Mouse (Mus musculus) heart, postnatal 0 days (tissue): ENCODE results near the gene Ptchd1.

Experiments used
- CTCF ChIP-seq: IDR thresholded peaks from 2 replicates; pipeline ENCODE4 v1.5.1; 2016; ENCODE audit warnings: antibody characterized with exemption, control low read depth, low read depth
- EP300 ChIP-seq: IDR thresholded peaks from 2 replicates; pipeline ENCODE4 v1.6.1; 2016; ENCODE audit warnings: antibody characterized with exemption, low read depth

GRCm38 (mm10) chrX:155579791-155580190, 43.8 kb downstream of the Ptchd1 start:
- TF ChIP-seq EP300 (no peak), CTCF (no peak)
